Mouse (Mus musculus): Measurements from ENCODE around the gene Il3. TPM values are rescaled to one million over a fixed set of nuclear protein-coding genes. Genes with fewer than 3 reads are reported as not detected.

The Il3 gene
- total RNA-seq, 2 experiments from 2014 or later = not detected

GRCm38 (mm10) chr11:54271437-54271949 is 4.4 kb upstream of the Il3 start:
- DNase-seq = no peak

- DNase-seq = no peak
These were observed 2.3 kb upstream of the Il3 start for GRCm38 (mm10) chr11:54269191-54269896.

- peak; percentile 12 to 13 for DNase-seq
These were observed 2.5 kb downstream of the Il3 start for GRCm38 (mm10) chr11:54264542-54264941.

- DNase-seq = no peak
These were observed 3.6 kb downstream of the Il3 start for GRCm38 (mm10) chr11:54263405-54264031.

- peak; percentile 51 to 53 for DNase-seq
These were observed 10.3 kb downstream of the Il3 start for GRCm38 (mm10) chr11:54256624-54257376.

GRCm38 (mm10) chr11:54254114-54254513 is 13.0 kb downstream of the Il3 start:
- DNase-seq = no peak

GRCm38 (mm10) chr11:54250575-54250974 is 16.5 kb downstream of the Il3 start:
- no peak for DNase-seq

GRCm38 (mm10) chr11:54249748-54250147 is 17.3 kb downstream of the Il3 start:
- no peak for DNase-seq

GRCm38 (mm10) chr11:54248940-54249717 is 17.9 kb downstream of the Il3 start, which contains the start of gene Csf2:
Gene Csf2 (minus strand): TSS chr11:54249667.
- no peak for DNase-seq

GRCm38 (mm10) chr11:54247251-54247950 is 19.7 kb downstream of the Il3 start:
- DNase-seq = no peak

GRCm38 (mm10) chr11:54244465-54244864 is 22.6 kb downstream of the Il3 start:
- no peak for DNase-seq

- DNase-seq = no peak
These were observed 24.6 kb downstream of the Il3 start for GRCm38 (mm10) chr11:54242494-54242893.

GRCm38 (mm10) chr11:54236939-54237338 is 30.1 kb downstream of the Il3 start:
- DNase-seq = no peak

GRCm38 (mm10) chr11:54227478-54227877 is 39.6 kb downstream of the Il3 start:
- no peak for DNase-seq

GRCm38 (mm10) chr11:54224475-54224986 is 42.5 kb downstream of the Il3 start:
- DNase-seq = no peak

- DNase-seq = no peak
These were observed 43.2 kb downstream of the Il3 start for GRCm38 (mm10) chr11:54223637-54224474.

GRCm38 (mm10) chr11:54219903-54220740 is 47.0 kb downstream of the Il3 start:
- no peak for DNase-seq

- no peak for DNase-seq
These were observed 47.9 kb downstream of the Il3 start for GRCm38 (mm10) chr11:54219191-54219590.

- no peak for DNase-seq
These were observed 49.7 kb downstream of the Il3 start for GRCm38 (mm10) chr11:54217384-54217783.

- no peak for DNase-seq
These were observed 51.0 kb downstream of the Il3 start for GRCm38 (mm10) chr11:54216091-54216490.

Data from layer of hippocampus, postnatal 36 days (tissue).